In genomic region chr13:55825245-55825681, GRCm38 (mm10) we compare ENCODE assay signal across 11 mouse cellular contexts. TPM values are rescaled to one million over a fixed set of nuclear protein-coding genes. Genes with fewer than 3 reads are reported as not detected.
A peak's percentile ranks its signal among the peaks of the same experiment; 100 is the strongest.
DNase-seq lines count a peak whose midpoint lies in the region; ATAC-seq lines count a peak whose summit lies in the region.
"Had no signal": no experiment of that assay in that cellular context is flagged by ENCODE, and none has a peak within 500 bp of the region (broad histone marks: within the 10 kb centered on the region; RNA-seq: fewer than 3 reads in every experiment).

No protein-coding gene starts in this region.

- no peaks in the 10 kb centered on the region for H3K9me3 ChIP-seq in heart, embryonic 12.5 days (replicated peaks)
- H3K9me3 ChIP-seq in hindbrain, embryonic 15.5 days: no peaks in the 10 kb centered on the region
- no peaks in the 10 kb centered on the region for H3K9me3 ChIP-seq in midbrain, embryonic 13.5 days
- H3K9me3 ChIP-seq: heart, embryonic 15.5 days had no signal

- no peak for ATAC-seq in heart, embryonic 12.5 days (ENCODE audit: insufficient number of reproducible peaks, low FRiP score)
- ATAC-seq in hindbrain, embryonic 15.5 days (ENCODE audit: low FRiP score, low read depth): no peak
- peak; percentile 48 for ATAC-seq in midbrain, embryonic 13.5 days

- peaks cover 23% of the 10 kb centered on the region for H3K4me1 ChIP-seq in heart, embryonic 12.5 days (replicated peaks)
- H3K4me1 ChIP-seq in hindbrain, embryonic 15.5 days (replicated peaks): peaks cover 11% of the 10 kb centered on the region
- H3K4me1 ChIP-seq in midbrain, embryonic 13.5 days (replicated peaks): peaks cover 14% of the 10 kb centered on the region

- H3K36me3 ChIP-seq in heart, embryonic 12.5 days: no peaks in the 10 kb centered on the region
- H3K36me3 ChIP-seq in hindbrain, embryonic 15.5 days: no peaks in the 10 kb centered on the region
- H3K36me3 ChIP-seq in midbrain, embryonic 13.5 days: no peaks in the 10 kb centered on the region
- H3K36me3 ChIP-seq: heart, embryonic 15.5 days had no signal

- H3K27me3 ChIP-seq in heart, embryonic 12.5 days (replicated peaks): peaks cover 88% of the 10 kb centered on the region
- H3K27me3 ChIP-seq in hindbrain, embryonic 15.5 days: peaks cover 84% of the 10 kb centered on the region
- H3K27me3 ChIP-seq in midbrain, embryonic 13.5 days: peaks cover 92% of the 10 kb centered on the region

- H3K9ac ChIP-seq in heart, embryonic 12.5 days: no peak overlapping the region
- H3K9ac ChIP-seq in hindbrain, embryonic 15.5 days: no peak overlapping the region
- no peak overlapping the region for H3K9ac ChIP-seq in midbrain, embryonic 13.5 days (replicated peaks)
- H3K9ac ChIP-seq: heart, embryonic 15.5 days had no signal

- H3K4me3 ChIP-seq in heart, embryonic 12.5 days: peak overlapping the region; percentile 24; the same call in 1 of the 2 replicates
- 0 out of 2 replicates have a peak overlapping the region, but pooled peaks have one; percentile 2 for H3K4me3 ChIP-seq in hindbrain, embryonic 15.5 days
- H3K4me3 ChIP-seq in midbrain, embryonic 13.5 days (replicated peaks): peak overlapping the region; percentile 4; the same call in 1 of the 2 replicates
- H3K4me3 ChIP-seq: myocyte had no signal

- DNase-seq in heart, postnatal 4 days: no peak
- DNase-seq in ZHBTc4 (ENCODE audit: low read depth, low spot score): peak; percentile 57
- DNase-seq in adrenal gland, postnatal 4 days (ENCODE audit: low spot score in 2 of 2): no peak
- DNase-seq in urinary bladder, postnatal 36 days (ENCODE audit: low spot score in 2 of 2): no peak
- DNase-seq in layer of hippocampus, postnatal 14 days (ENCODE audit: low spot score in 2 of 2): no peak

- WGBS in heart, embryonic 12.5 days: 1% methylated on average over 32 of the region's 32 CpGs
- WGBS in hindbrain, embryonic 15.5 days: under 1% methylated on average over 28 of the region's 32 CpGs
- under 1% methylated on average over 32 of the region's 32 CpGs for WGBS in midbrain, embryonic 13.5 days

- no peak overlapping the region for H3K27ac ChIP-seq in heart, embryonic 12.5 days (ENCODE audit: poor library complexity, severe bottlenecking)
- H3K27ac ChIP-seq in hindbrain, embryonic 15.5 days (replicated peaks): no peak overlapping the region
- H3K27ac ChIP-seq in midbrain, embryonic 13.5 days: no peak overlapping the region
- H3K27ac ChIP-seq: heart, embryonic 15.5 days had no signal

- peak overlapping the region; percentile 34 for H3K4me2 ChIP-seq in heart, embryonic 12.5 days
- no peak overlapping the region for H3K4me2 ChIP-seq in hindbrain, embryonic 15.5 days
- peak overlapping the region; percentile 0; the same call in 1 of the 2 replicates for H3K4me2 ChIP-seq in midbrain, embryonic 13.5 days (replicated peaks)

RNA-seq across cellular contexts. Expression of gene Pitx1, which starts 10.7 kb away (rescaled TPM):
- polyA plus RNA-seq in heart, embryonic 12.5 days (2016; fragmentation: Nextera tagmentation; extraction: Ambion mirVana): 0.54 and 0.87 TPM in 2 replicates
- total RNA-seq in heart, postnatal 4 days (2021): not detected
- polyA plus RNA-seq in hindbrain, embryonic 15.5 days (2015; fragmentation: Nextera tagmentation; extraction: Ambion mirVana): 0.10 and 0.30 TPM in 2 replicates
- polyA plus RNA-seq in midbrain, embryonic 13.5 days (2015; fragmentation: Nextera tagmentation; extraction: Ambion mirVana): 0.75 and 1.5 TPM in 2 replicates
- under 1 TPM in 1 of 2 experiments, not detected in 1; 0.11 TPM for total RNA-seq in adrenal gland, postnatal 4 days (2021)
- total RNA-seq in layer of hippocampus, postnatal 14 days (2021): not detected
- total RNA-seq: liver, adult 2 months had no signal
- polyA plus RNA-seq: liver, adult 2 months; myocyte had no signal

RNA-seq across cellular contexts. Expression of gene Catsper3, which starts 40.9 kb away (rescaled TPM):
- not detected in 2 replicates for polyA plus RNA-seq in heart, embryonic 12.5 days (2016; fragmentation: Nextera tagmentation; extraction: Ambion mirVana)
- total RNA-seq in heart, postnatal 4 days (2021): under 1 TPM in 1 of 2 experiments, not detected in 1; 0.33 TPM
- polyA plus RNA-seq in hindbrain, embryonic 15.5 days (2015; fragmentation: Nextera tagmentation; extraction: Ambion mirVana): 0.12 TPM in 1 of 2 replicates, not detected in the other
- 0.12 TPM in 1 of 2 replicates, not detected in the other for polyA plus RNA-seq in midbrain, embryonic 13.5 days (2015; fragmentation: Nextera tagmentation; extraction: Ambion mirVana)
- total RNA-seq in adrenal gland, postnatal 4 days (2021): under 1 TPM in 1 of 2 experiments, not detected in 1; 0.31 TPM
- total RNA-seq in layer of hippocampus, postnatal 14 days (2021): under 1 TPM; 0.25 to 0.29 TPM
- total RNA-seq: liver, adult 2 months had no signal
- polyA plus RNA-seq: heart, embryonic 15.5 days; liver, adult 2 months had no signal
